Mouse (Mus musculus): Measurements from ENCODE around the gene Mmp24. TPM values are rescaled to one million over a fixed set of nuclear protein-coding genes. Genes with fewer than 3 reads are reported as not detected.

Mmp24 gene
- polyA plus RNA-seq, 1 experiment from 2014 or later = 0.05 TPM

- Histone ChIP-seq H3K27me3 (replicated peaks) (0 out of 2 replicates have a peak, but pooled peaks cover 4% of the 10 kb centered on the region), H3K4me3 (no peak overlapping the region), H3K9me3 (replicated peaks) (no peaks in the 10 kb centered on the region), H3K4me1 (replicated peaks) (peaks cover 16% of the 10 kb centered on the region), H3K36me3 (peaks cover 18% of the 10 kb centered on the region), H3K4me2 (no peak overlapping the region), H3K9ac (0 out of 2 replicates have a peak overlapping the region, but pooled peaks have one; percentile 25), H3K27ac (ENCODE audit: poor library complexity, severe bottlenecking) (no peak overlapping the region)
- no peak for ATAC-seq (ENCODE audit: insufficient number of reproducible peaks, low FRiP score)
- WGBS = 95% methylated on average over 1 of the region's 1 CpGs
Observed at GRCm38 (mm10) chr2:155816179-155816578, 41.0 kb downstream of the Mmp24 start.

DNA sequence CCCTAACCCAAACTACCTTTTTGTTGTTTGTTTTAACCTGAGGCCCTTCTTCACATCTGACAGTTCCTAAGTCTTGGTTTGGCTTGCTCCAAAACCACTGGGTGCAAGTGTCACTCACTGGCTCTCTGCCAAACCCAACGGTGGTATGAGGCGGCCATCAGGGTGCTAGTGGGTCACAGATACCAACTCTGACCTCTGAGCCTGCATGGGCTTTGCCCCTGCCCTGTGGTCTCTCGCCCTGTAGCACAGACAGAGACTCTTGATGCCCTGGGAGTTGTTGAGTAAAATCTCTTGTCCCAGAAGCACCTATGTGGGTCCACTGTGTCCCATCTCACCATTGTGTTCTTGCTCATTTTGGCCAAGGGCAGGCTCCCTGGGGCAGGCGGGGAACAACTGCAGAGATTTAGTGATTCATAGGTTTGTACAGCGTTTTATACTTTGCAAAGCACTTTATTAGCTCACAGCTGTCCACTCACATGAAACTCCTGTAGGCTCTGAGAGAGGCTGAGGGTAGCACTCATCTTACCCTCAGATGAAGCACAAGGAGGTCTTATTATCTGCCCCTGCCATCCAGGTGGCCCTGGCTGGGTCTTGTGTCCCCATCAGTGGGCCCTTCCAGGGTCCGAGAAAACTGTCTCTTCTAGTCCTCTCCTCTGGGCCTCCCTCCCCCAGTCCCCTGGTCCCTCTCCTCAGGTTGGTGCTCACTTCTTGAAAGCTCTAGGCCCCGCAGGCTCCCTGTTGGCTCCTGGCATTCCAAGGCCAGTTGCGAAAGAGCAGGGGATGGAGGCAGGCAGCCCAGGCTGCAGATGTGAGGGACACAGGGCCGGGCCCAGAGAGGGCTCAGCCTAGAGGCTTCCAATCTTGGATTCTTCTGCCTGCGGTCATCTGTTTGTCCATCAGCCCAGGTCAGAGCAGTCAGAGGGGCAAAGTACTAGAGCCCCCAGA lies 42.4 kb downstream of the Mmp24 start:
- no peak overlapping the region for H3K27ac ChIP-seq (ENCODE audit: poor library complexity, severe bottlenecking)
- peak overlapping the region; percentile 94; the same call in 1 of the 2 replicates for H3K4me2 ChIP-seq
- H3K9ac ChIP-seq = peak overlapping the region; percentile 11; the same call in 1 of the 2 replicates
- H3K4me1 ChIP-seq (replicated peaks) = peaks cover 16% of the 10 kb centered on the region
- 0 out of 2 replicates have a peak, but pooled peaks cover 4% of the 10 kb centered on the region for H3K27me3 ChIP-seq (replicated peaks)
- no peak overlapping the region for H3K4me3 ChIP-seq
- H3K36me3 ChIP-seq = peaks cover 30% of the 10 kb centered on the region
- 73% methylated on average over 10 of the region's 10 CpGs for WGBS
- no peaks in the 10 kb centered on the region for H3K9me3 ChIP-seq (replicated peaks)
- no peak for ATAC-seq (ENCODE audit: insufficient number of reproducible peaks, low FRiP score)

- 3% methylated on average over 37 of the region's 37 CpGs for WGBS
- peak; percentile 95 for ATAC-seq (ENCODE audit: insufficient number of reproducible peaks, low FRiP score)
Observed at GRCm38 (mm10) chr2:155818596-155819391, 43.7 kb downstream of the Mmp24 start.

DNA sequence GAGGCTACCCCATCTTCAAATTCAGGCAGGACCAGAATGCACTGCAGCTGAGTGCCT lies 44.1 kb downstream of the Mmp24 start, which contains the start of gene BC029722:
TSS of gene BC029722 (minus strand) at position 35 of the 57 bp plus-strand sequence.
- H3K4me1 ChIP-seq (replicated peaks) = peaks cover 16% of the 10 kb centered on the region
- no peak for ATAC-seq (ENCODE audit: insufficient number of reproducible peaks, low FRiP score)
- H3K27ac ChIP-seq (ENCODE audit: poor library complexity, severe bottlenecking) = peak within 1 kb of the TSS; percentile 71
- peaks cover 45% of the 10 kb centered on the region for H3K36me3 ChIP-seq
- H3K9ac ChIP-seq = peak within 1 kb of the TSS; percentile 95
- H3K4me2 ChIP-seq = peak within 1 kb of the TSS; percentile 94
- no peaks in the 10 kb centered on the region for H3K27me3 ChIP-seq (replicated peaks)
- H3K9me3 ChIP-seq (replicated peaks) = no peaks in the 10 kb centered on the region
- H3K4me3 ChIP-seq = peak within 1 kb of the TSS; percentile 81

More at GRCm38 (mm10) chr2:155818596-155819391, 43.7 kb downstream of the Mmp24 start:
- Histone ChIP-seq H3K36me3 (peaks cover 42% of the 10 kb centered on the region), H3K27me3 (replicated peaks) (0 out of 2 replicates have a peak, but pooled peaks cover 2% of the 10 kb centered on the region), H3K9ac (peak overlapping the region; percentile 95), H3K9me3 (replicated peaks) (no peaks in the 10 kb centered on the region), H3K4me2 (peak overlapping the region; percentile 94), H3K4me3 (peak overlapping the region; percentile 81), H3K27ac (ENCODE audit: poor library complexity, severe bottlenecking) (peak overlapping the region; percentile 71), H3K4me1 (replicated peaks) (peaks cover 16% of the 10 kb centered on the region)

- Histone ChIP-seq H3K27ac (ENCODE audit: poor library complexity, severe bottlenecking) (peak overlapping the region; percentile 71), H3K4me1 (replicated peaks) (peaks cover 16% of the 10 kb centered on the region), H3K27me3 (replicated peaks) (no peaks in the 10 kb centered on the region), H3K36me3 (peaks cover 45% of the 10 kb centered on the region), H3K4me2 (peak overlapping the region; percentile 94), H3K9ac (peak overlapping the region; percentile 95), H3K9me3 (replicated peaks) (no peaks in the 10 kb centered on the region), H3K4me3 (peak overlapping the region; percentile 81)
- ATAC-seq (ENCODE audit: insufficient number of reproducible peaks, low FRiP score) = no peak
- 58% methylated on average over 6 of the region's 6 CpGs for WGBS
Observed at GRCm38 (mm10) chr2:155819449-155820251, 44.5 kb downstream of the Mmp24 start.

GRCm38 (mm10) chr2:155820779-155821178 lies 45.6 kb downstream of the Mmp24 start:
- 92% methylated on average over 5 of the region's 5 CpGs for WGBS
- Histone ChIP-seq H3K27me3 (replicated peaks) (no peaks in the 10 kb centered on the region), H3K36me3 (peaks cover 45% of the 10 kb centered on the region), H3K4me1 (replicated peaks) (peaks cover 24% of the 10 kb centered on the region), H3K9me3 (replicated peaks) (no peaks in the 10 kb centered on the region), H3K27ac (ENCODE audit: poor library complexity, severe bottlenecking) (no peak overlapping the region), H3K4me2 (no peak overlapping the region), H3K4me3 (no peak overlapping the region), H3K9ac (no peak overlapping the region)
- ATAC-seq (ENCODE audit: insufficient number of reproducible peaks, low FRiP score) = no peak

GRCm38 (mm10) chr2:155823722-155824121 lies 48.6 kb downstream of the Mmp24 start:
- 93% methylated on average over 8 of the region's 8 CpGs for WGBS
- H3K36me3 ChIP-seq = peaks cover 45% of the 10 kb centered on the region
- ATAC-seq (ENCODE audit: insufficient number of reproducible peaks, low FRiP score) = no peak
- H3K4me1 ChIP-seq (replicated peaks) = peaks cover 26% of the 10 kb centered on the region
- H3K4me2 ChIP-seq = no peak overlapping the region
- no peaks in the 10 kb centered on the region for H3K27me3 ChIP-seq (replicated peaks)
- H3K27ac ChIP-seq (ENCODE audit: poor library complexity, severe bottlenecking) = no peak overlapping the region
- H3K9ac ChIP-seq = no peak overlapping the region
- no peak overlapping the region for H3K4me3 ChIP-seq
- H3K9me3 ChIP-seq (replicated peaks) = no peaks in the 10 kb centered on the region

DNA sequence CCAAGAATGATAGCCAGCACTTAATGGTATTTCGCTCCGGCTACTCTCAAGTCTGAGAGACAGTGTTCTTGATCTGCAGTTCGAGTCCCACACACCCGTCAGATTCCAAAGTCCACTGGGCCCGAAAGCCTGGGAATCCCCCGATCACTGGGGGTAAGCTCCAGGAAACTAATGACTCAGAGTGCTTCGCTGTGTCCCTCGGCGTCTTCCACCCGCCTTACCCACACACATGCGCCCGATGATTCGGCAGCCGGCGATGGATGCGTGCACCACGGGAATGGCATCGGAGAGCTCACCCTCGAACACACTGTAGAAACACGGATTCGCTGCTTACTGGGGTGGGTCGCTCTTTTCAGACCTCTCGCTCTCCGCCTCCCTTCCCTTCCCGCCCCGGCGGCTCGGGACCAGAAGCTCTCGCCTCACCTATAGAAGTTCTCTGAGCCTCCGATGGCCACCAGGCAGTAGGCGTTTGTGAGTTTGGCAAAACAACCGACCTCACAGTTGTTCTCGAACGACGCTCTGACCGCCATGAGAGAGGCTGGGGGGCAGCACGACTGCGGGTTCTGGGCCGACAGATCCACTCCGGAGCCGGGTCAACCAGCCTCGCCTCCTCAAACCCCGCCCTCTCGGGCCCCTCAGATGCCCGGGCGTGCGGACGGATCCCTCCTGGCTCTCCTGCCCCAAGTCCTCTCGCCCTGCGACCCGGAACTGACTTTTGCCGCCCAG lies 50.9 kb downstream of the Mmp24 start:
- Histone ChIP-seq H3K9me3 (replicated peaks) (no peaks in the 10 kb centered on the region), H3K27ac (ENCODE audit: poor library complexity, severe bottlenecking) (peak overlapping the region; percentile 73), H3K4me3 (peak overlapping the region; percentile 83), H3K9ac (peak overlapping the region; percentile 88), H3K27me3 (replicated peaks) (no peaks in the 10 kb centered on the region), H3K4me1 (replicated peaks) (peaks cover 18% of the 10 kb centered on the region), H3K4me2 (peak overlapping the region; percentile 79), H3K36me3 (peaks cover 28% of the 10 kb centered on the region)
- 1% methylated on average over 52 of the region's 52 CpGs for WGBS
- peak; percentile 33 for ATAC-seq (ENCODE audit: insufficient number of reproducible peaks, low FRiP score)

DNA sequence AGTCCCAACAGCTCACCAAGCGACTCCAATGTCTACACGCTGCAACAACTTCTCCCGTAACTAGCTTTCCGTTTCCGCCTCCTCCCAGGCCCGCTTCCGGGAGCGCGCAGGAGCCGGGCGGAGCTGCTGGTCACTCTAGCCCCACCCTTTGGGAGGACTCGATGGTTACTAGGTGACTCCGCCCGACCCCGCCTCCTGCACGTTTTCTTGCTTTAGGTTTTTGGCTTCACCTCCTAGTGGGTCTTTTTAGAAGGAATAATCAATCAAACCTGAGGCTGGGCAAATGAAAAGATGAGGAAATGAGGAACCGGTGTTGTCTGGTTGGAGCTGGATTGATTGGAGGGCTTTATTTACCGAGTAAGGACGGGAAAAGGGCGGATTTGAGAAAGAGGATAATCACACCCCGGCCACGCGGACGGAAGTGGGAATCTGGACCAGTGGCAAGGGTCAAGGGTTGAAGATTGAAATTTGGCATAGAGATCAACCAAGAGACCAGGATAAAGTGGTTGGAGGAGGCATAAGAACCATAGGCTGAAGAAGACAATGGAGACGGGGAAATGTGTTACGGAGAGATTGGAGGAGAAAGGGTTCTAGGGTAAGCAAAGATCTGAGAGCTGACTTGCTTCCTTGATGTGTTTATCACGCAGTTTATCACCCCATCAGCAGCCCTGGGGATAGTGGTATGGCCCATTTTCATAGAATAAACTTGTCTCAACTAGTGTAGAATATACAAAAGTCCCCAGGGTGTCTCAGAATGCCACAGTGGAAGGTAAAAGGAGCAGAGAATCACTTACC lies 51.7 kb downstream of the Mmp24 start, which contains the start of gene Eif6:
TSS of gene Eif6 (minus strand) at position 296 of the 795 bp plus-strand sequence.
- 3% methylated on average over 27 of the region's 27 CpGs for WGBS
- peaks cover 22% of the 10 kb centered on the region for H3K36me3 ChIP-seq
- no peaks in the 10 kb centered on the region for H3K27me3 ChIP-seq (replicated peaks)
- H3K4me1 ChIP-seq (replicated peaks) = peaks cover 18% of the 10 kb centered on the region
- H3K9ac ChIP-seq = peak within 1 kb of the TSS; percentile 88
- peak; percentile 92 for ATAC-seq (ENCODE audit: insufficient number of reproducible peaks, low FRiP score)
- peak within 1 kb of the TSS; percentile 73 for H3K27ac ChIP-seq (ENCODE audit: poor library complexity, severe bottlenecking)
- peak within 1 kb of the TSS; percentile 79 for H3K4me2 ChIP-seq
- H3K9me3 ChIP-seq (replicated peaks) = no peaks in the 10 kb centered on the region
- H3K4me3 ChIP-seq = peak within 1 kb of the TSS; percentile 83

DNA sequence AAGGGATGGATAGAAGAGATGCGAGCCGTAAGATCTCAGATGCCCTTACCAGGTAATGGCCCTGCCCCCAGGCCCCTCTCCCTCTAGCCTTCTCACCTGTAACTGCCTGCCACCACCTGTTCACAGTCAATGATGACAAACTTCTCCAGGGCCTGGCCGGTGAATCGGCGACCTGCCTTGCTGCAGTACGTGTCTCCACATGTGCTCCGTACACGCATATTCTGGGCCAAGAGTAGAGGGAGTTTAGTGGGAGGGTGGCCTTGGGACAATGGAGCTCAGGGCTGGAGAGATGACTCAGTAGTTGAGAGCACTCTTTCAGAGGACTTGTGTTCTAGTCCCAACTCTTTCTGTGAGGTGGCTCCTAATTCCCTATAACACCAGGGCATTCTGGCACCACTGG lies 55.7 kb downstream of the Mmp24 start:
- no peak overlapping the region for H3K4me3 ChIP-seq
- no peak overlapping the region for H3K27ac ChIP-seq (ENCODE audit: poor library complexity, severe bottlenecking)
- ATAC-seq (ENCODE audit: insufficient number of reproducible peaks, low FRiP score) = no peak
- peaks cover 24% of the 10 kb centered on the region for H3K27me3 ChIP-seq (replicated peaks)
- H3K9me3 ChIP-seq (replicated peaks) = no peaks in the 10 kb centered on the region
- no peak overlapping the region for H3K9ac ChIP-seq
- no peaks in the 10 kb centered on the region for H3K36me3 ChIP-seq
- peaks cover 10% of the 10 kb centered on the region for H3K4me1 ChIP-seq (replicated peaks)
- WGBS = 83% methylated on average over 8 of the region's 8 CpGs
- no peak overlapping the region for H3K4me2 ChIP-seq
